Mouse (Mus musculus) liver, embryonic 11.5 days (tissue): Measurements from ENCODE around the gene Hmgb2. TPM values are rescaled to one million over a fixed set of nuclear protein-coding genes. Genes with fewer than 3 reads are reported as not detected.

Experiments
- ATAC-seq: fragments of 200-750 bp; cut with Nextera tagmentation; replicated peaks from 2 replicates; pipeline ENCODE4 v1.8.0; 2017; ENCODE audit warnings: moderate number of reproducible peaks, mild to moderate bottlenecking, moderate TSS enrichment, moderate library complexity; ENCODE audit not compliant: low FRiP score
- DNase-seq: peaks from one replicate; pipeline ENCODE4 v3.0.0-alpha.2; 2017; ENCODE audit warnings: low spot score
- H3K27ac ChIP-seq: fragments of 300-500 bp; sonication (generic); 2 replicates; pipeline ENCODE4 v1.5.1; 2014; ENCODE audit warnings: mild to moderate bottlenecking, low read depth, low read length, control low read depth
- H3K27me3 ChIP-seq: fragments of 300-500 bp; sonication (generic); replicated peaks from 2 replicates; pipeline ENCODE4 v1.6.1; 2014; ENCODE audit warnings: low read length, mixed read lengths; ENCODE audit not compliant: control insufficient read depth, insufficient read depth
- H3K36me3 ChIP-seq: fragments of 300-500 bp; sonication (generic); 2 replicates; pipeline ENCODE4 v1.6.1; 2014; ENCODE audit warnings: mild to moderate bottlenecking, low read length, moderate library complexity, mixed read lengths; ENCODE audit not compliant: control insufficient read depth, insufficient read depth
- H3K4me1 ChIP-seq: fragments of 300-500 bp; sonication (generic); replicated peaks from 2 replicates; pipeline ENCODE4 v1.6.1; 2014; ENCODE audit warnings: low read length, mixed read lengths; ENCODE audit not compliant: control insufficient read depth, insufficient read depth
- H3K4me2 ChIP-seq: fragments of 300-500 bp; sonication (generic); 2 replicates; pipeline ENCODE4 v1.6.1; 2014; ENCODE audit warnings: mild to moderate bottlenecking, control low read depth, moderate library complexity
- H3K4me3 ChIP-seq: fragments of 300-500 bp; sonication (generic); 2 replicates; pipeline ENCODE4 v1.5.1; 2014; ENCODE audit warnings: low read depth, low read length, control low read depth
- H3K9ac ChIP-seq: fragments of 300-500 bp; sonication (generic); 2 replicates; pipeline ENCODE4 v1.6.1; 2014; ENCODE audit warnings: low read depth, low read length, control low read depth
- H3K9me3 ChIP-seq: fragments of 300-500 bp; sonication (generic); 2 replicates; pipeline ENCODE4 v1.6.1; 2016; ENCODE audit warnings: low read length, inconsistent platforms, mixed read lengths; ENCODE audit not compliant: control insufficient read depth
- WGBS: fragments of 180-500 bp; shearing (Covaris S2); extraction: QIAGEN DNeasy Blood & Tissue Kit; methylation state at CpG from one replicate; pipeline ENCODE4 v1.1.7; 2014; 5-methylcytosine and 5-hydroxymethylcytosine counted together
- polyA plus RNA-seq: library from polyadenylated mRNA; unstranded; fragments of >200 nt; fragmentation: Nextera tagmentation; extraction: Ambion mirVana; gene quantifications from 2 replicates; pipeline ENCODE4 v1.2.1, GENCODE M21; 2014

The Hmgb2 gene
- polyA plus RNA-seq: 539 and 542 TPM in 2 replicates

- no peaks in the 10 kb centered on the region for H3K27me3 ChIP-seq
- peak within 1 kb of the TSS; percentile 87 for H3K4me2 ChIP-seq
- under 1% methylated on average over 63 of the region's 63 CpGs for WGBS
- H3K4me1 ChIP-seq: peaks cover 3% of the 10 kb centered on the region; the same call in 1 of the 2 replicates
- peak within 1 kb of the TSS; percentile 100 for H3K27ac ChIP-seq
- ATAC-seq: peak; percentile 100
- H3K9me3 ChIP-seq: no peaks in the 10 kb centered on the region; the same call in 1 of the 2 replicates
- DNase-seq: peak; percentile 100
- H3K9ac ChIP-seq: peak within 1 kb of the TSS; percentile 100
- H3K36me3 ChIP-seq: peaks cover 15% of the 10 kb centered on the region
- H3K4me3 ChIP-seq: peak within 1 kb of the TSS; percentile 96
Observed at GRCm38 (mm10) chr8:57511316-57512118, at the start of gene Hmgb2. TSS of gene Hmgb2 (plus strand) at chr8:57511907.

- no peak for ATAC-seq
- DNase-seq: no peak
- Histone ChIP-seq H3K4me2 (no peak overlapping the region), H3K9ac (no peak overlapping the region), H3K9me3 (no peaks in the 10 kb centered on the region), H3K27ac (no peak overlapping the region), H3K27me3 (no peaks in the 10 kb centered on the region), H3K4me1 (no peaks in the 10 kb centered on the region), H3K4me3 (no peak overlapping the region), H3K36me3 (no peaks in the 10 kb centered on the region)
- WGBS: 37% methylated on average over 1 of the region's 1 CpGs
Observed at GRCm38 (mm10) chr8:57462839-57463238, 48.9 kb upstream of the Hmgb2 start.

GRCm38 (mm10) chr8:57463757-57464156, 48.0 kb upstream of the Hmgb2 start:
- Histone ChIP-seq H3K27ac (no peak overlapping the region), H3K4me3 (no peak overlapping the region), H3K9ac (no peak overlapping the region), H3K27me3 (no peaks in the 10 kb centered on the region), H3K4me1 (no peaks in the 10 kb centered on the region), H3K9me3 (no peaks in the 10 kb centered on the region), H3K4me2 (no peak overlapping the region), H3K36me3 (no peaks in the 10 kb centered on the region)
- no peak for ATAC-seq
- WGBS: 79% methylated on average over 3 of the region's 3 CpGs
- no peak for DNase-seq

- no peak overlapping the region for H3K27ac ChIP-seq
- H3K9ac ChIP-seq: no peak overlapping the region
- no peaks in the 10 kb centered on the region for H3K27me3 ChIP-seq
- ATAC-seq (no peak), DNase-seq (no peak)
- H3K36me3 ChIP-seq: no peaks in the 10 kb centered on the region
- WGBS: 45% methylated on average over 5 of the region's 5 CpGs
- no peaks in the 10 kb centered on the region for H3K4me1 ChIP-seq
- no peak overlapping the region for H3K4me2 ChIP-seq
- H3K4me3 ChIP-seq: no peak overlapping the region
- no peaks in the 10 kb centered on the region for H3K9me3 ChIP-seq
Observed at GRCm38 (mm10) chr8:57468624-57469023, 43.1 kb upstream of the Hmgb2 start.

GRCm38 (mm10) chr8:57470863-57471262, 40.8 kb upstream of the Hmgb2 start:
- 91% methylated on average over 5 of the region's 5 CpGs for WGBS
- H3K27me3 ChIP-seq: no peaks in the 10 kb centered on the region
- no peak overlapping the region for H3K4me3 ChIP-seq
- DNase-seq: no peak
- no peaks in the 10 kb centered on the region for H3K36me3 ChIP-seq
- H3K4me1 ChIP-seq: no peaks in the 10 kb centered on the region
- no peak overlapping the region for H3K4me2 ChIP-seq
- H3K9me3 ChIP-seq: no peaks in the 10 kb centered on the region
- no peak for ATAC-seq
- no peak overlapping the region for H3K27ac ChIP-seq
- H3K9ac ChIP-seq: no peak overlapping the region

- no peaks in the 10 kb centered on the region for H3K36me3 ChIP-seq
- DNase-seq (no peak), ATAC-seq (no peak)
- H3K27ac ChIP-seq: no peak overlapping the region
- 78% methylated on average over 6 of the region's 6 CpGs for WGBS
- no peak overlapping the region for H3K4me3 ChIP-seq
- no peaks in the 10 kb centered on the region for H3K9me3 ChIP-seq
- no peaks in the 10 kb centered on the region for H3K27me3 ChIP-seq
- no peak overlapping the region for H3K4me2 ChIP-seq
- no peaks in the 10 kb centered on the region for H3K4me1 ChIP-seq
- H3K9ac ChIP-seq: no peak overlapping the region
Observed at GRCm38 (mm10) chr8:57473751-57474150, 38.0 kb upstream of the Hmgb2 start.

GRCm38 (mm10) chr8:57478406-57478805, 33.3 kb upstream of the Hmgb2 start:
- Histone ChIP-seq H3K9ac (no peak overlapping the region), H3K4me3 (no peak overlapping the region), H3K36me3 (0 out of 2 replicates have a peak, but pooled peaks cover 3% of the 10 kb centered on the region), H3K9me3 (no peaks in the 10 kb centered on the region), H3K4me2 (no peak overlapping the region), H3K27me3 (no peaks in the 10 kb centered on the region), H3K27ac (no peak overlapping the region), H3K4me1 (no peaks in the 10 kb centered on the region)
- ATAC-seq (no peak), DNase-seq (no peak)
- 54% methylated on average over 3 of the region's 3 CpGs for WGBS

- ATAC-seq: no peak
- H3K27ac ChIP-seq: no peak overlapping the region
- H3K4me3 ChIP-seq: no peak overlapping the region
- WGBS: 87% methylated on average over 8 of the region's 8 CpGs
- no peaks in the 10 kb centered on the region for H3K27me3 ChIP-seq
- H3K36me3 ChIP-seq: 0 out of 2 replicates have a peak, but pooled peaks cover 3% of the 10 kb centered on the region
- H3K9me3 ChIP-seq: no peaks in the 10 kb centered on the region
- no peaks in the 10 kb centered on the region for H3K4me1 ChIP-seq
- H3K9ac ChIP-seq: no peak overlapping the region
- DNase-seq: no peak
- no peak overlapping the region for H3K4me2 ChIP-seq
Observed at GRCm38 (mm10) chr8:57479700-57480099, 32.0 kb upstream of the Hmgb2 start.

GRCm38 (mm10) chr8:57480606-57481005, 31.1 kb upstream of the Hmgb2 start:
- 80% methylated on average over 4 of the region's 4 CpGs for WGBS
- Histone ChIP-seq H3K9ac (no peak overlapping the region), H3K27ac (no peak overlapping the region), H3K36me3 (0 out of 2 replicates have a peak, but pooled peaks cover 3% of the 10 kb centered on the region), H3K4me3 (no peak overlapping the region), H3K27me3 (no peaks in the 10 kb centered on the region), H3K4me2 (no peak overlapping the region), H3K9me3 (no peaks in the 10 kb centered on the region), H3K4me1 (peaks cover 4% of the 10 kb centered on the region)
- no peak for DNase-seq
- ATAC-seq: no peak
